In the genomic region with DNA sequence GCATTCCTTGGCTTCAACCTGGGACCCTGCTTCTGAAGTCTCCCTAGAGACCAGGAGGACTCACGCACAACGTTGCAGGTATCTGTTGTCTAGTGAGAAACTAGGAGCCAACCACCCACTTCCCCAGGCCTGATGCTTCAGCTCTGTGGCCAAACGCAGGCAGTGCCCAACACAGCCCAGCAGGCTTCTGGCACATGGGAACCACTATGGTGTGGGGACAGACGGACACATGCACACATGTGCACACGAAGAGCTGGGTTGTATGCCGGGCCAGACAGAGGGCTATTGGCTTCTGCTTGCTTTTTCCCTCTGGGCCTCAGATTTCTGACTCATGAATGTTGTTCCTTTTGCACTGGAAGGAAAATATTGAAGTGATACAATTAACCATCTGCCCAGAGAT, we compare ENCODE assay signal across 24 mouse cellular contexts. TPM values are rescaled to one million over a fixed set of nuclear protein-coding genes. Genes with fewer than 3 reads are reported as not detected.
DNase-seq lines count a peak whose midpoint lies in the region; ATAC-seq and TF ChIP-seq lines count a peak whose summit lies in the region.
"Had no signal": no experiment of that assay in that cellular context is flagged by ENCODE, and none has a peak within 500 bp of the region (broad histone marks: within the 10 kb centered on the region; RNA-seq: fewer than 3 reads in every experiment).

No protein-coding gene starts in this region.

- no peak for ATAC-seq in forebrain, postnatal 0 days
- no peak for ATAC-seq in forebrain, embryonic 11.5 days (replicated peaks; ENCODE audit: low FRiP score)
- ATAC-seq: liver, postnatal 0 days; lung, postnatal 0 days; midbrain, embryonic 15.5 days had no signal

- H3K4me3 ChIP-seq in forebrain, postnatal 0 days (ENCODE audit: low read depth, low read length) = no peak overlapping the region
- H3K4me3 ChIP-seq in forebrain, embryonic 11.5 days (ENCODE audit: low read depth, low read length) = no peak overlapping the region
- H3K4me3 ChIP-seq: embryonic facial prominence, embryonic 10.5 days; heart, embryonic 10.5 days; limb, embryonic 12.5 days; midbrain, embryonic 15.5 days; neural tube, embryonic 15.5 days; stomach, embryonic 15.5 days had no signal

- H3K36me3 ChIP-seq in forebrain, postnatal 0 days (ENCODE audit: insufficient read depth) = peaks cover 76% of the 10 kb centered on the region
- H3K36me3 ChIP-seq in forebrain, embryonic 11.5 days (ENCODE audit: control insufficient read depth, insufficient read depth, low read length) = no peaks in the 10 kb centered on the region
- H3K36me3 ChIP-seq: embryonic facial prominence, embryonic 10.5 days; heart, embryonic 10.5 days had no signal

- peaks cover 8% of the 10 kb centered on the region; the same call in 1 of the 2 replicates for H3K4me1 ChIP-seq in forebrain, postnatal 0 days (ENCODE audit: insufficient read depth)
- H3K4me1 ChIP-seq in forebrain, embryonic 11.5 days (replicated peaks; ENCODE audit: control insufficient read depth, insufficient read depth, low read length) = no peaks in the 10 kb centered on the region

- no peaks in the 10 kb centered on the region for H3K9me3 ChIP-seq in forebrain, postnatal 0 days (ENCODE audit: low read length)
- no peaks in the 10 kb centered on the region for H3K9me3 ChIP-seq in forebrain, embryonic 11.5 days (ENCODE audit: control insufficient read depth, low read length)
- H3K9me3 ChIP-seq: embryonic facial prominence, embryonic 10.5 days; G1E; heart, embryonic 10.5 days; limb, embryonic 12.5 days; midbrain, embryonic 15.5 days; neural tube, embryonic 15.5 days; stomach, embryonic 15.5 days had no signal

- H3K27me3 ChIP-seq in forebrain, postnatal 0 days (ENCODE audit: insufficient read depth, low read length) = no peaks in the 10 kb centered on the region
- H3K27me3 ChIP-seq in forebrain, embryonic 11.5 days (ENCODE audit: control insufficient read depth, insufficient read depth, low read length) = no peaks in the 10 kb centered on the region
- H3K27me3 ChIP-seq: CH12.LX; midbrain, embryonic 15.5 days; neural tube, embryonic 15.5 days; stomach, embryonic 15.5 days had no signal

- 70% methylated on average over 6 of the region's 6 CpGs for WGBS in forebrain, postnatal 0 days
- WGBS in forebrain, embryonic 11.5 days = 91% methylated on average over 6 of the region's 6 CpGs

- peak overlapping the region; percentile 29; the same call in 1 of the 2 replicates for H3K27ac ChIP-seq in forebrain, postnatal 0 days (ENCODE audit: low read depth, low read length)
- H3K27ac ChIP-seq in forebrain, embryonic 11.5 days (ENCODE audit: low read depth, low read length) = no peak overlapping the region
- H3K27ac ChIP-seq: embryonic facial prominence, embryonic 10.5 days; heart, embryonic 10.5 days; kidney, postnatal 0 days; limb, embryonic 12.5 days; macrophage; midbrain, embryonic 15.5 days; stomach, embryonic 15.5 days had no signal

- no peak overlapping the region for H3K9ac ChIP-seq in forebrain, postnatal 0 days
- H3K9ac ChIP-seq in forebrain, embryonic 11.5 days (ENCODE audit: low read length) = no peak overlapping the region
- H3K9ac ChIP-seq: limb, embryonic 12.5 days; liver, postnatal 0 days; midbrain, embryonic 15.5 days; neural tube, embryonic 15.5 days; stomach, embryonic 15.5 days had no signal

- TF ChIP-seq CTCF in forebrain, postnatal 0 days (IDR thresholded peaks at IDR 0.05; ENCODE audit: low read depth) = no peak

- intact Hi-C loops in left cerebral cortex, postnatal 4 days (cut with DNase I) = no loop called here

- DNase-seq in cerebellum, adult 18-20 months = peak; percentile 54 to 57
- no peak for DNase-seq in cerebellum, adult 9-10 months
- DNase-seq in forebrain, postnatal 0 days = no peak
- DNase-seq in forebrain, embryonic 11.5 days (ENCODE audit: low spot score) = no peak
- DNase-seq in left cerebral cortex, postnatal 4 days = peak; percentile 82
- DNase-seq in left cerebral cortex, adult 18-20 months (ENCODE audit: low spot score in 2 of 2) = no peak
- no peak for DNase-seq in kidney, postnatal 10 days
- DNase-seq: B cell, adult 2 months; kidney, adult 18-20 months; liver, postnatal 0 days; thymus, postnatal 25 days had no signal

- H3K4me2 ChIP-seq in forebrain, postnatal 0 days (ENCODE audit: low read depth) = no peak overlapping the region
- no peak overlapping the region for H3K4me2 ChIP-seq in forebrain, embryonic 11.5 days (ENCODE audit: low read depth, low read length, severe bottlenecking)
- H3K4me2 ChIP-seq: limb, embryonic 12.5 days; liver, embryonic 11.5 days; midbrain, embryonic 15.5 days; neural tube, embryonic 15.5 days; stomach, embryonic 15.5 days had no signal

RNA-seq across cellular contexts. Expression of gene Ppara, which starts 44.7 kb away (rescaled TPM):
- total RNA-seq in forebrain, postnatal 0 days (2014; rRNA removed) = 0.92 and 1.7 TPM in 2 replicates
- polyA plus RNA-seq in forebrain, postnatal 0 days (2015; fragmentation: Nextera tagmentation; extraction: Ambion mirVana) = 1.9 and 2.0 TPM in 2 replicates
- polyA plus RNA-seq in forebrain, embryonic 11.5 days (2014; fragmentation: Nextera tagmentation; extraction: Ambion mirVana) = 0.31 and 0.51 TPM in 2 replicates
- total RNA-seq in left cerebral cortex, postnatal 4 days (2021) = 1 to 10 TPM; 1.0 to 1.8 TPM
- 1 to 10 TPM; 3.2 to 4.1 TPM for total RNA-seq in left cerebral cortex, adult 18-20 months (2021)
- total RNA-seq: CH12.LX; hematopoietic stem cell, adult 5-6 weeks had no signal
- polyA plus RNA-seq: G1E, macrophage had no signal

Comparison
In these comparisons a context has a peak if more than half of its experiments do, and no peak if none do; other contexts are left out.
1. DNase-seq: peak in cerebellum, adult 18-20 months (2 of 2) and left cerebral cortex, postnatal 4 days (single experiment); none in cerebellum, adult 9-10 months (single experiment), forebrain, postnatal 0 days (single experiment), forebrain, embryonic 11.5 days (single experiment), left cerebral cortex, adult 18-20 months (0 of 2) and kidney, postnatal 10 days (single experiment).